Mouse (Mus musculus) CD4-positive naive resting alpha-beta T cell, adult 57 days (primary cell): Measurements from ENCODE around the gene Olfr809. TPM values are rescaled to one million over a fixed set of nuclear protein-coding genes. Genes with fewer than 3 reads are reported as not detected.

Source experiments
- total RNA-seq: library from RNA; stranded (reverse); gene quantifications from one replicate; pipeline ENCODE4 v1.2.4, GENCODE M21; 2023

Gene Olfr809
- total RNA-seq, result not detected

DNA sequence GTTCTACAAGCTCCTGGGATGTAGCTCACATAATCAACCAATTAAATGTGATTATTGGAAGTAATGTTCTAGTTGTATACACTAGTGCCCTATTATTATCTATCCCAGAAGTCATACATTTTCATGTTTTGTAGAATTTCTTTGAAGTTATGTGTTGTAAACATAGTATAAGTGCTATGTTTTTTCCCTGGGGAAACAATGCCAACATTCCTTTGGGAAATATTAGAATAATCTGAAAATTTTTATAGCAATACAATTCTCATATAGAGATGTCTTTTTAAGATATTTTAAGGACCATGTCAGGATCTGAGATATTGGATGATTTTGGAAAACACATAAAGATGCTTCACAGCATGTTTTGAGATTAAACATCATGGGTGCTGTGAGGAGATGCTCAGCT lies at the start of gene Olfr809:
Gene Olfr809, plus strand, starts transcription at position 301 of the 400 bp plus-strand sequence.

DNA sequence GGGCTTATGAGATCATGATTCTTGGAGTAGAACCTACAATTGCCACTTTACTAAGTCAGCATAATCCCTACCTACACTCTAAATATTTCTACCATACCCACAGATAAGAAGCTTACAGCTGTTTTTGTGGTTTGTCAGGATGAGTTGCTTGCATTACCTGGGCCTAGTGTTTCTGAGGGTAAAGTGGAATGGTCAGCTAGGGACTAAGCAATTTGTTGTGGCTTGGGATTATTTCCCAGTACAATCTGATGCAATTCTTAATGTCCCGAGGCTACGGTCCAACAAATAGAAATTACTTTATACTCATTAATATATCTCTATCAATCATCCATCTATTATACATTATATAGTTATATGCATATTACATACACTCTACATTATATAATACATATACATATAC lies 45.2 kb upstream of the Olfr809 start, which contains the start of gene Olfr805:
Gene Olfr805, minus strand, starts transcription at position 101 of the 400 bp plus-strand sequence.

DNA sequence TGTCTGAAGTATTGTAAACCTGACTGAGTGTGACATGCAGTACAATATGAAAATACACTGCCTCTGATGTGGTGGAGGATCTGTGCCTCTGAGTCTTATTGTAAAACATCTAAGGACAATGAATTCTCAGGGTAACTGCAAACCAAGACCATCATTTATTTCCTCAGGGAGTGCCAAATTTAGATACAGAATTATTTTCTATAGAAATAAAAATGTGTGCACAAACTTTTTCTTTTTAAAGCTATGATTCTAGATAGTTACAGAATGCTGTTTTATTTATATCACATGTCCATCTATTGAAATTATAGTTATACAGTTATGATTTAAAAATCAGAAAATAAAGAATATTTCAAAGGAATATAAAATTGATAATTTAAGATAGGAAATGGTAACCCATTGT lies 32.6 kb upstream of the Olfr809 start, which contains the start of gene Olfr806:
Gene Olfr806, minus strand, starts transcription at position 101 of the 400 bp plus-strand sequence.

DNA sequence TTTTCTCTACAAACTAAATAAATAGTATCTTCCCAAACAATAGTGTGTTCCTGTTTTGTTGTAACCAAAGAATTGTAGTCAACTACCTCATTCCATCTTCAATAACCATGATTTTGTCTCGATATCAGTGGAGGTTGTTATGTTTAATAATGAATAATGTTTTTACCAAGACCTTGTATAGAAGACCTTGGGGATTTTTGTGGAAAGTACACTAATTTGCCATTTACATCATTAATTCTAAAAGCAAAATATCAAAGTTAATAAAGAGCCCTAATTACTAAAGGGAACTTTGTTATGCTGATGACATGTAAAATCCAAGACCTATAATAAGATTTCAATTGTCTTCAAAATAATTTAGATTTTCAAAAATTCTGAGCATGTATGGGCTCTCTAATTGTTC lies 16.7 kb upstream of the Olfr809 start, which contains the start of gene Olfr807:
Gene Olfr807, minus strand, starts transcription at position 101 of the 400 bp plus-strand sequence.

DNA sequence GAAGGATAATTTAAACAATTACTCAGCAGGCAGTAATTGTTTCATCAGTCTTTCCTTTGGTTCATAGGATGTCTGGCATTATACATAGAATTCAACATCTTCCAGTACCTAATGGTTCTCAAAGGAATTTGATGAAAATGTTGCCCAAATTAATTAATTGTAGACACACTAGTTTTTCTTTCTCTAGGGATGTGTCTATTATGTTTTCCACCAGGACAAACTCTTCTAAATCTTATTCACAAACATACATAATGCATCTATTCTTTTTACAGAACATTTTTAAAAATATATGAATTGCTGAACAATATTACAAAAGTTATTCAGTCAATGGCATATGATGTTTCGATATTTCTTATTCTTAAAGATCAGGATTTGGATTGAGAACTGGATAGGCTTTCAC lies 9.3 kb upstream of the Olfr809 start, which contains the start of gene Olfr808:
Gene Olfr808, plus strand, starts transcription at position 301 of the 400 bp plus-strand sequence.

DNA sequence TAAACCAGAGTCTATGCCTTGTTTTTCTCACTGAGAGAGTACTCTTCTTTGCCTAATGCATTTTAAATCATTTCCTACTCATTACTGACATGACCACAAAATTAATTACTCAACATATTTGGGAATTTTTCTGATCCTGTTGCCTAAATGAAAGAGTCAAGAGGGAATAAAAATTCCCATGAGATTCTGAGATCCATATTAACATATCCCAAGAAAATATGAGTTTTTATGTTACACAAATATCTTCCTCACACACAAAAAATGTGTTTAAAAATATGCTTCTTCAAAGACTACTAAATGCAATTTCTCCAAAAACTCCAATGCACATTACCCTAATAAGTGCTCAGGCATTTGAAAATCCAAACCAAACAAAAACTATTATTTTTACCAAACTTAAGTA lies 20.4 kb downstream of the Olfr809 start, which contains the start of gene Olfr810:
Gene Olfr810, minus strand, starts transcription at position 101 of the 400 bp plus-strand sequence.

DNA sequence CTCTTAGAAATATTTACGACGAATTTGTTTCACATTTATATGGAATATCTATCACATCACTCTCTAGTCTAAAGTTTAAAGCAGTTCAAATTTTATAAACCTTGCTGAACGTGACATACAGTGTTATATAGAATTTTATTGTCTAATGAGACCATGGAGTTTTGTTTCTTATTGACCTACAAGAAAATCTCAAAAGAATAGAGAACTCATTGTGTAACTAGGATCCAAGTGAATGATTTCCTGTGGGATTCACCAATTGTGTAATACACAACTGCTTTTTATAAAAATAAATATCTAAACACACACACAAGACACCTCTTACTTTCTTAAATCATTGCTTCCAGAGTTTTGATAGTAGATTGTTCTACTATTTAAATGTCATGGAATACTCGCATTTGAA lies 29.9 kb downstream of the Olfr809 start, which contains the start of gene Olfr811:
Gene Olfr811, minus strand, starts transcription at position 101 of the 400 bp plus-strand sequence.

Other genes with a start within 250 kb of the Olfr809 start
- not detected for gene Olfr792, start 235.5 kb upstream of the Olfr809 start, total RNA-seq
- gene Olfr794, start 207.0 kb upstream of the Olfr809 start, total RNA-seq, result not detected
- not detected for gene Olfr796, start 162.1 kb upstream of the Olfr809 start, total RNA-seq
- not detected for gene Olfr798, start 146.7 kb upstream of the Olfr809 start, total RNA-seq
- gene Olfr799, start 137.2 kb upstream of the Olfr809 start, total RNA-seq, result not detected
- not detected for gene Olfr800, start 116.9 kb upstream of the Olfr809 start, total RNA-seq
- gene Olfr801, start 100.8 kb upstream of the Olfr809 start, total RNA-seq, result not detected
- not detected for gene Olfr802, start 86.5 kb upstream of the Olfr809 start, total RNA-seq
- not detected for gene Olfr803, start 80.4 kb upstream of the Olfr809 start, total RNA-seq
- gene Olfr804, start 71.4 kb upstream of the Olfr809 start, total RNA-seq, result not detected
- not detected for gene Olfr805, start 45.3 kb upstream of the Olfr809 start, total RNA-seq
- gene Olfr806, start 32.7 kb upstream of the Olfr809 start, total RNA-seq, result not detected
- gene Olfr807, start 16.8 kb upstream of the Olfr809 start, total RNA-seq, result not detected
- not detected for gene Olfr808, start 9.2 kb upstream of the Olfr809 start, total RNA-seq
- gene Olfr810, start 20.3 kb downstream of the Olfr809 start, total RNA-seq, result not detected
- gene Olfr811, start 29.8 kb downstream of the Olfr809 start, total RNA-seq, result not detected
- not detected for gene Olfr812, start 71.5 kb downstream of the Olfr809 start, total RNA-seq
- gene Olfr813, start 80.7 kb downstream of the Olfr809 start, total RNA-seq, result not detected
- gene Olfr814, start 105.2 kb downstream of the Olfr809 start, total RNA-seq, result not detected
- not detected for gene Olfr815, start 131.2 kb downstream of the Olfr809 start, total RNA-seq
- gene Olfr816, start 141.0 kb downstream of the Olfr809 start, total RNA-seq, result not detected
- not detected for gene Olfr818, start 174.5 kb downstream of the Olfr809 start, total RNA-seq
- not detected for gene Olfr819, start 192.6 kb downstream of the Olfr809 start, total RNA-seq
- not detected for gene Olfr247, start 201.5 kb downstream of the Olfr809 start, total RNA-seq
- gene Gm10310, start 210.4 kb downstream of the Olfr809 start, total RNA-seq, result not detected
- gene Olfr820, start 238.0 kb downstream of the Olfr809 start, total RNA-seq, result not detected